Mouse (Mus musculus) spleen, adult 18-20 months (tissue): ENCODE results near the gene Unk.
"Not testable (repeated sequence)": the region's sequence is repeated elsewhere in the genome, so short reads cannot be mapped to it uniquely, and the experiment has no call there.

ENCODE experiments used
- DNase-seq, 2 experiments: peaks; one replicate each; pipeline ENCODE4 v3.0.0; 2022; ENCODE audit warnings: mixed read lengths in 2 of 2

The Unk gene

DNA sequence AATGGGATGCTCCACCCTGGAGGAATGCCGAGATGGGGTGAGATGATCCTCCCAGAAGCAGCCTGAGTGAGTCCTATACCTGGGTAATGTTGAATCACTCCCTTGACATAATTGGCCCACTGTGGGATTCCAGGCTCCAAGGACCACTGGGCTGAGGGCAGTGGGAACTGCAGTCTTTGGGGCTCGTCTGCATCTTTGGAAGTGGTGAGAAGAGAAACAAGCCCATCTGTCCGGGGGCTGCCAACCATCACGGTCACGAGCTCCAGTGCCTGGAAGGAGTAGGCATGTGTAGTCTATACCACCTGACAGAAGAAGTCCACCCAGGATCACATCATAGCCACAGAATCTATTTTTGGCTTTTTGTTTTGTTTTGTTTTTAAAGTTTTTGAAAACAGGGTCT is 19.2 kb upstream of the Unk start:
- no peak for DNase-seq

DNA sequence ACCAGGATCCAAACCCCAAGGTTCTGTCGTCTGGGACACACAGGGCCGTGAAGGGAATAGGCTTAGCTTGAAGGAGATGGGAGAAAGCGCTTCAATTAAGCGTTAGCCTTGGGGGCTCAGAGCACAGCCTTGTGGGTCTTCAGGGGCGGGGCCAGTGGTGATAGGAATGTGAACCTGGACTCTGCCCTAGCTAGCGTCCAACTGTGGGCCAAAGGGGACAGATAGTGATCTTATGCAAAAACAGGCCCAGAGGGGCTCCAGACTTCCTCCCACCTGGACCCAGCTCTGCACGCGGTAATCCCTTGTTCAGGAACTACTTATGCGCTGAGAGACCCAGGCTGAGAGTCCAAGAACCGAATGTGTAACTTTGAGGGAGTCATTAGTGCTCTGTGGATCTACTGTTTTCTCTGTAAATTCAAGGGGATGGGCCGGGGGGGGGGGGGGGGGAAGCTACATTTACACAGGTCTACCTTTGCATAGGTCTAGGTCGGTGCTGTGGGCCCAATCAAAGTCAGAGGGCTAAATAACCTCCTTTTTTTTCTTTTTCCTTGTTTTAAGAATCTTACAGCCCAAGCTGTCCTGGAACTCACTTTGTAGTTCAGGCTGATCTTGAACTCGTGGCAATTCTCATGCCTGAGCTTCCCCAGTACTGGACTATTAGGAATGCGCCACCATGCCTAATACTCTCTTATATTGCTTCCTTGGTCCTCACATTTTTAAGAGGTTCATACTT is 18.4 kb upstream of the Unk start:
- DNase-seq, result no peak

DNA sequence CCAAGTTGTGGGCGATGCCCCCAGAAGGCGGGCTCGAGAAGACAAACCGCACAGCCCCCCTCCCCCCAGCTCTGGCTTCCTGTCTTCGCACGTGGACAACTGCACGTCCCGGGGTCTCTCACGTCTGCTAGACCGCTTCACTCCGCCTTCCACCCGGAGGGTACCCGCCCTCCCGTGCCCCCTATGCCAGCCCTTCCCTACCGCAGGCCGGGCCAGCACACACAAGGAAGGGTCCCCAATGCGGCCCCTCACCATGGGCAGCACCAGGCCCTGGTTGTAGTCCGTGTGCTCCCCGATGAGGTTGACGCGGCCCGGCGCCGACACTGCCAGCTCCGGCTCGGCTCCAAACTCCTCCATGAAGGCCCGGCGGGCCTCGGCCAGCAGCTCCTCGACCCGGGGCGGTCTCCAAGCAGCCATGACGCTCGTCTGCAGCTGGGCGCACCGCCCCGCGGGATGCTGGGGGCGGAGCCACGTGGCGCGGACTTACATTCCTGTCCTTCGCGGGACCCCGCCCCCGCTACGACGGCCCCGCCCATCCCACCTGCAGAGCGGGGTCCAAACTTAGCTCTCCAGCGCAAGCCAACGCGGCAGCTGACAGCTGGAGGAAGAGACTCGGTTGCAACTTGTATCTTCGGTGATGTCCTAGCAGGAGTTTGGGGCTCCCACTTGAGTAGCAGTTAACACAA is 17.7 kb upstream of the Unk start, which contains the start of gene Galk1:
Galk1 (minus strand) TSS at position 458 of the 686 bp plus-strand sequence.
- peak; percentile 82 to 91 for DNase-seq

DNA sequence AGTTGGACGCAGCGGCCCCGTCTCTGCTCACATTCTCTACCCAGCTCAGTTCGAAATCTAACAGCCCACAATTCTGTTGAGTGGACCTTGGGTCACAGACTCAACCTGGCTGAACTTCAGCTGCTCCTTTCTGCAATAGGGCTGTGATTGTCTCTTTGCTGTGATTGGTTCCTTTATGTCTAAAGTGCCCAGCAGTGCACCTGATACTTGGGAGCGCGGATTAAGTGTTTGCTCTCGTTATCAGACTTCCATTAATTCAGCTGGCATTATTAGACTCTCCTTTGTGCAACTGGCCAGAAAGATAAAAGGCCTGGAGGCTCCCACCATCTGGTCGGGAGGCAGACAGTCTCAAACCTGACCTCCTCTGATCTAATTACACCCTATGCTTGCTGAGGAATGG is 15.3 kb upstream of the Unk start:
- no peak for DNase-seq

DNA sequence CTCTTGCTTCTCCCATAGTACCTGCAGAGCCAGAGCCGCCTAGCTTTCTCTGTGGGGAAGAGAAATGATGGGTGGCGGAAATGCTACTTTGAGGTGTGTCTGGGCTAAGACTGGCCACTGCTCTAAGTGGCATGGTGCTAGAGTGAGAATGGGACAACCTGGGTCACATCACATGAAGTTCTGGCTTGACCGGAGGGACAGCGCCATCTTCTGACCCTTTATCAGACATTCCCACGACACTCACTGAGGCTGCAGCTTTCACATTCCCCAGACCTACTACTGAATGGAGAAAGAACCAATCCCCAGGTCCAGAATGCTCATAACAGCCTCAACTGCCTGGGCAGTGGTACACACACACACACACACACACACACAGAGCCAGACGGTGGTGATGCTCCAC is 12.0 kb upstream of the Unk start:
- DNase-seq, result peak in 1 of 2 experiments; percentile 32

DNA sequence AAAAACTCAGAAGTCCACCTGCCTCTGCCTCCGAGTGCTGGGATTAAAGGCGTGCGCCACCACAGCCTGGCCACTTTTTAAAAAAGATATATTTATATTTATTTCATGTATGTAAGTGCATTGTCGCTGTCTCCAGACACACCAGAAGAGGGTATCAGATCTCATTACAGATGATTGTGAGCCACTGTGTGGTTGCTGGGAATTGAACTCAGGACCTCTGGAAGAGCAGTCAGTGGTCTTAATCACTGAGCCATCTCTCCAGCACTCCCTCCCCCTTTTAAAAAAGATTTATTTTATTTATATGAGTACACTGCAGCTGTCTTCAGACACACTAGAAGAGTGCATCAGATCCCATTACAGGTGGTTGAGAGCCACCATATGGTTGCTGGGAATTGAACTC is 11.3 kb upstream of the Unk start:
- not testable (repeated sequence) for DNase-seq

DNA sequence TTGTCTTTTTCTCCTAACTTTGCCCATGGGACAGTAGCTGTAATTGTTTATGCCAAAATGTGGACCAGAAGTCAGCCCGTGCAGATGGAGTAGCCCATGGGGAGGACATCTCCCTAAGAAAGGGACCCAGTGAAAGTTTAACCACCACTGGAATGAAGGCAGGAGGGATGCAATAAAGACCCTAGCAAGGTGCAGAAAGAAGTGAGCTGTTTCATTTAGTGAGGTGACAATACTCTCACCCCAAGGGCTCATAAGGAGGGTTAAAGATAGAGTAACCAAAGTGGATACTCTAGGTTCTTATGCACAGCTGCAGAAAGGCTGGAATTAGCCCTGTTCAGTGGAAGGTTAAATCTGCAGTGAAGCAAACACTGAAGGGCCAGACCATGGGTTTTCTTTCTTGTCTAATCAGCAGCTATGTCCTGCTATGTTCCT is 10.7 kb upstream of the Unk start:
- DNase-seq, result no peak

DNA sequence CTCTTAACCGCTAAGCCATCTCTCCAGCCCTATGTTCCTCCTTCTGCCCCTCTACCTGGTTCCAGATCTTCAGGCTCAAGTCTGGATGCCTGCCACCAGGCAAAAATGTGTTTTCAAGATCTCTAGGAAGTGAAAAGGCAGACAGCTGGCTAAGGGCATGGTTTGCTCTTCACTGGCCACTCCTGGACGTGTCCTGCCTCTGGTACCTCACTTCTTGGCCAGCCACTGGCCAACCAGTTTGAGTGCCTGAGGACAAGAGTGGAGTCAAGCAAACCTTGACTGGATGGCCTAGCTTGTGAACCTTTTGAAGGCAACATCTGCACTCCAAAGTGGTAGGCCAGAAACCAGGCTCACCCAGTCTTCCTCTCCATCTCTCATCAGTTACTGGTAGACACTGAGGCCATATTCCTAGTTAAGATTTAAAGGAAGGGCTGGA is 10.1 kb upstream of the Unk start:
- DNase-seq, result no peak

DNA sequence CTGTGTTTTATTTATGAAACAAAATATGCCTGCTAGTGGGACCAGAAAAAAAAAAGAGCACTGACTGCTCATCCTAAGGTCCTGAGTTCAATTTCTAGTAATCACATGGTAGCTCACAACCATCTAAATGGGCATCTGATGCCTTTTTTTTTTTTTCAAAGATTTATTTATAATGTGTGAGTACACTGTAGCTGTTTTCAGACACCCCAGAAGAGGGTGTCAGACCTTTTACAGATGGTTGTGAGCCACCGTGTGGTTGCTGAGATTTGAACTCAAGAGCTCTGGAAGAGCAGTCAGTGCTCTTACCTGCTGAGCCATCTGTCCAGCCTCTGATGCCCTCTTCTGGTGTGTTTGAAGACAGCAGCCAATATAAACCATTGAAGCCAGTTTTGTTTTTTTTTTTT is 9.6 kb upstream of the Unk start:
- no peak for DNase-seq

DNA sequence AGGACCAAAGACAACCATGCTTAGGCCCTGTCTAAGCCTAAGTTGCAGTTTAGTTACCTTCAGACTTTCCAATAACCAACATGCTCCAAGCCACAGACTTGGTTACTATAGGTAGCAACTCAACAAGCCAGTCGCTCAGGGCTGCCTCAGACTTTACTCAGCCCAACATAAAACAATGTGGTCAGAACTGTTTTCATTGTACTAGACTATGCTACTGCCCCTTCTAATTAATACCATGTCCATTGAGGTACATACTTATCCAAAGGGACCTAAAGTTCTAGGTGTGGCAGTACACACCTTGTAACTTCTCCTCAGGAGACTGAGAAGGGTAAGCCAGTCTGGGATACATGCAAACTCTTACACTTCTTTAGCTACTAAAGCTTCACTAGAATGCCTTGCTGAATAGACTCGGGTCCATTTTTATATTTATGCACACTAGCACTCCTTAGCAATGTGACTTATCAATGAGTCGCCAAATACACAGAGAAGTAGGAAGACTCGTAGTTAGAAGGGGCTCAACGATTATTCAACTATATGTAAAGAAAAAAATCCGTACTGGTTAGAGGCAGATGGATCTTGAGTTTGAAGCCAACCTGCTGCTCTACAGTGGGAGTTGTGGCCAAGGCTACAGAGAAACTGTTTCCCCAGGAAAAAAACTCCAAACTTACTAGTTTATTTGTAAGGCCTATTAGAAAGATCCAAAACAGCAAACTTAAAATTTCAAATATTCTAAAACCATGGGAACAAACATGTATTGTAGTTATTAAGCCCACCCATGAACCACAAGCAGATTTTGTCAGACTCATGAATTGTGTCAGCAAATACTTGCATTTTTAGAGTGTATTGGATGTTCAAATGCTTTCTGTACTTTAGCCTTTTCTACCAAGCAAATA is 8.5 kb upstream of the Unk start:
- no peak for DNase-seq

DNA sequence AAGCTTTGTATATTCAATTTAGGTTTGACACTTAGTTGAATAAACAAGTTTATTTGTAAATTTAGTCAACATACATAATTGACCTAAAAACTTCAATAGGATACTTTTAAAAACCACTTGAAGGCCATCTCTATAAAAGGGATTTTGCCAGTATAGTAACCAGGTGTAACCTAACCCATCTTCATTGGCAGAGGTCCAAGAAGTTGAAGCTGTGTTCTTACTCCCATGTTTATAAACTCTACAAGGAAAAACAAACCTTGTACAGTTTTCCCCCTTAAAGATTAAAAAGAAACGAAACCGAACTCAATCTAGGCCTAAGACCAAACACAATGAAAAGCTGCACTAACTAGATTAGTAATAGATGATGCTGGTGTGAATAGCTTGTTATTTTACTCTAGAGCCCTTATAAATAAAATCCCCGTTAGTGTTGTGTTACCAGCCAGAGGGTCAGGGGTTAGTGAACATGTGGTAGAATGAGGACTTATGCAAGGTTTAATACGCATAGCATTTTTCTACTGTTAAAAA is 7.8 kb upstream of the Unk start:
- DNase-seq, result no peak

DNA sequence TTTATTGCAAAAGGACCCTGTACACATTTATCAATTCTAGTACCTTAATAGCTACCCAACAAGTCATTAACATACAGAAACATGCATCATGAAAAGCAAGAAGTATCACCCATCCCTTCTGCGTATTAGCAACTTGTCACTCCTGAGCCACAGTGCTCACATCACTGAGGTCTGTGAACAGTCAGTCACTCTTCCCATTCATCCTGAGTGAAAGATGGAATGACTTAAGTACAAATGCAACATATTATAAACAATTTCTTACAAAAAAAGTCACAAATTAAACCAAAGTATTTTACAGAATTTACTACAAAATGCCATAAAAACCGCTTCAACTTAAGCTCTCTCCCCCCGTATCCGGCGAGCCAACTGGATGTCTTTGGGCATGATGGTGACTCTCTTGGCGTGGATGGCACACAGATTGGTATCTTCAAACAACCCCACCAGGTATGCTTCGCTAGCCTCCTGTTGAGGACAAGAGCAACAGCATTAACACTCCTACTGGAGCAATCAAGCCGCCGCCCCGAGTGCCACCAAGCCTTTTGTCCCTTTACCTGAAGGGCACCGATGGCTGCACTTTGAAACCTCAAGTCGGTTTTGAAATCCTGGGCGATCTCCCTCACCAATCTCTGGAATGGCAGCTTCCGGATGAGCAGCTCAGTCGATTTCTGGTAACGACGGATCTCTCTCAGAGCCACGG is 6.9 kb upstream of the Unk start:
- DNase-seq, result peak in 1 of 2 experiments; percentile 32

DNA sequence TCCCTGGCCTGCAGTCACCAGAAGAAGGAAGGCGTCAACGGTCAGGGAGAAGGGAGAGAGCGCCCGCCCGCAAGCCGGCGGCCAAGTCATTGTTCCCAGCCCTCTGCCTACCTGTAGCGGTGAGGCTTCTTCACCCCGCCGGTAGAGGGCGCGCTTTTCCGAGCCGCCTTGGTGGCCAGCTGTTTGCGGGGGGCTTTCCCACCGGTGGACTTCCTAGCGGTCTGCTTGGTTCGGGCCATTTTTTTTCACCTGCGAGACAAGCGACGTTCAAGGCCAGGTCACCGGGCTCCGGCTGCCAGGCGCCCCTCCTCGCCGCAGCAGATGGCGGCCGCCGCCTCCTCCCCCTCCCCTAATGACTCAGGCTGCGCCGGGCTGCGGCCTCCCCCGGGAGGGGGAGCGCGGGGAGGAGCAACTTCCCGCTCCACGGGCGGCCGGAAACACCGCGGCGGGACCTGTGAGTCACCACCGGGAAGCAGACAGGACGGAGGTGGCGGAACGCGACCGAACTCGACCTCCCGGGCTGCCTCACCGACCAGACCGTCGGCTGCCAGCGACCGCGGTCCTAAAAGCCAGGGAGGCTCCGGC is 6.3 kb upstream of the Unk start:
- peak; percentile 74 to 75 for DNase-seq

DNA sequence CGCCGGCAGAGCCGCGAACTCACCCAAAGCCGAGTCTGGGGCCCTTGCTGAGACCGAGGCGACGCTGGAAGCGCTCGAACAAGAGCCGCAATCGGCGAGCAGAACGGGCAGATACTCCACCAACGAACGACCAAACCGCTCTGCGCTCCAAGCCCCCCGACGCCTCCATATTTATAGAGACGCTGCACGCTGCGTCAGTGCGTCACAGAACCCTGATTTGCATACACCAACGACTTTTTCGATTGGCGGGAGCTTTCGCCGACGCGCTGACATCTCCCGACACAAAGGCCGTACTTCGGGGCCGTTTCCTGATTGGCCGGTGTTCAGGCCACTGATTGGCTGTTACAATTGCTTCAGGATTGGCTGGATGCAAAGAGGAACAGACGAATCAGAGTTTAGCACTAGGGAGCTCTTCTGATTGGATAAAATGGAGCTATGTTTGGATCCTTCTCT is 5.7 kb upstream of the Unk start:
- DNase-seq, result peak; percentile 83 to 92

DNA sequence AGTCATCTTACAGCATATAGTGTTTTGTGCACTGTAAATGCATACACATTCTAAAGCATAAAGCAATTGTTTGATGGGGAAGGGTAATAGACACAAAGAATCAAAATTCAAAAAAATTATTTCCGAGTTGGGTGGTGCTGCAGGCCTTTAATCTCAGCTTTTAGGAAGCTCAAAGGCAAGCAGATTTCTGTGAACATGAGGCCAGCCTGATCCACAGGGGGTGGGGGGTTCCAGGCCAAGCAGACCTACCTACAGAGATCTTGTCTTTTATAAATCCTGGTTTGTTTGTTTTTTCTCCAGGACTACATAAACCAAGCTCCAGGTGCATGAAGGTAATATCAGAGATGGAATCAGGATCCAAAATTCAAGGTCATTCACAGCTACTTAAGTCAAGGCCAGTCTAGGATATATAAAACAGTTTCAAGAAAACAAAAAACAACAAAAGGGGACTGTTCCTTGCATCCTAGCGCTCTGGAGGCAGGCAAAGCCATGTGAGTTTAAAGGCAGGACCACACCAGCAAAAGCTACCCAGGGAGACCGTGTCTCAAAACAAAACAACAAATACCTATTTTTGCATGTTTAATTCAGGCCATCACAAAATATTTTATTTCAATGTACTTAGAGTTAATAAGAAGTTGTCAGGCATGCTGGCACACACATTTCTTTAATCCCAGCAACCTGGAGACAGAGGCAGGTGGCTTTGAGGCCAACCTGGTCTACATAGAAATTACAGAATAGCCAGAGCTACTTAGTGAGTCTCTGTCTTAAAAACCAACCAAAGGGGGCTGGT is 4.9 kb upstream of the Unk start:
- DNase-seq, result no peak

DNA sequence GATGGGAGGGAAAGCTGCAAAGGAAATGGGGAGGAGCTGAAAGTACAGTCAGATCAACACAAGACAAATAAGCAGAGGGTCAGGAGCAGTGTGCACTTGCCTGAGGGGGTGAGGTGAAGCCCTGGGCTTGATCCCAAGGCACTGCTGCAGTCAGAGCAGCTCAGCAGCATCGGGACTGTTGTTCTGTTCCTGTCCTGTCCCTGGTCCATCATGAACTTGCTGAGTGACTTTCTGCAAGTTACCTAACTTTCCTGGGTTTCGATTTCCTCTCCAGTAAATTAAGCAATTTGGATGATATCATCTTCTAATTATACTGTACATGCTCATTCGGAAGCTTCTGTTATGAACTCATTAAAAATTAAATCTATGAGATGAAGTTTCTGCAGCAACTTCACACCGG is 2.4 kb upstream of the Unk start, which contains the start of gene H3f3b:
H3f3b (minus strand) TSS at position 207 of the 400 bp plus-strand sequence.
- DNase-seq, result no peak

DNA sequence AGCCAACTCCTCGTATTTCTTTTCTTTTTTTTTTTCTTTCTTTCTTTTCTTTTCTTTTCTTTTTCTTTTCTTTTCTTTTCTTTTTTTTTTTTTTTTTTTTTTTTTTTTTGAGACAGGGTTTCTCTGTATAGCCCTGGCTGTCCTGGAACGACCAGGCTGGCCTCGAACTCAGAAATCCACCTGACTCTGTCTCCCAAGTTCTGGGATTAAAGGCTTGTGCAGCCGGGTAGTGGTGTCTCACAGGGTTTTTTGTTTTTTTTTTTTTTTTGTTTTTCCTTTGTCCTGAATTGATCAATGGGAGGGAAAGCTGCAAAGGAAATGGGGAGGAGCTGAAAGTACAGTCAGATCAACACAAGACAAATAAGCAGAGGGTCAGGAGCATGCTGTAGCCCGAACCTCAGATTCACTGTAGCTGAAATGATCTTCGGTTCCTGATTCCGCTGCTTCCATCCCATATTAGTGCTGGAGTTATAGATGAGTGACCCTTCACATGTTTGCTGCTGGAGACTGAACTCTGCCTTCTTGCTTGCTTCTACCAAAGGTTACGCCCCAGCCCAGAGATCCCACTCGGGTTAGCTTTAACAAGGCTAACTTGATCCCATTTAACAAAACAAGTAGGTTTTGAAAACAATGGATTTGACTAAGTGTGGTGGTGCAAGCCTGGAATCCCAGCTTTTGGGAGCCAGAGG is 1.8 kb upstream of the Unk start:
- DNase-seq, result no peak

DNA sequence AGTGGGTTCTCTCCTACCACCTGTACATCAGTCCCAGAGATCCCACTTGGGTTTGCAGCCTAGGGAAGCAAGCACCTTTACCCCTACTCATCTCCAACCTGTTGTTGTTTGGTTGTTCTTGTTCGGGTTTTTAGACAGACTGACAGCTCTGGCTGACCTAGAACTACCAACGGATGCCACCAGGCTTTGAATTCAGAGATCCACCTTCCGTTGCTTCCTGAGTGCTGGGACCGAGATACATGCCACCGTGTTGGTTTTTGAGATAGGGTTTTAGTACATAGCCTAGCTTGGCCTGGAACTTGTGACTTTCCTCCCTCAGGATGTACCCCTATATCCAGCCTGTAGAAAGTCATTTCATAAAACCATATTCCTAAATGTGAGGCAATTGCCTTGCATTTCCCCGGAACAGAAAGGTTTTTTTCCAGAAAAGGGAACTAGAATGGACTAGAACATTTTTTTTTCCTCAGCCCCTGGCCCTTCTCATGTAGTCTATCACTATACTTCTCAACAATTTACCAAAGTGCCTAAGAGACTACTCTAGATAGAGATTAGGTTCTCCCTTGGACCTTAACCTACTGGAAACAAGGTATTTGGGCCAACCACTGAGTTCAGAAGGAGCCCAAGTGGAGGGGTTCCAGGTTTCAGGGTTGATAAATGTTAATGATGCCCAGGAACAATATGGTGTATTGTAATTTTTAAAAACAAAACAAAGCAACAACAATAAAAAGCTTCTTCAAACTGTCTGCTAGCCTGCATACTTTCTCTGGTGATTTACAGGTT is 846 bp upstream of the Unk start:
- DNase-seq, result no peak
